Mouse (Mus musculus) heart, postnatal 0 days (tissue): Measurements from ENCODE around the gene Brf1. TPM values are rescaled to one million over a fixed set of nuclear protein-coding genes. Genes with fewer than 3 reads are reported as not detected.

Experiments used
- ATAC-seq: fragments of 200-750 bp; cut with Nextera tagmentation; 2 replicates; pipeline ENCODE4 v1.8.0; 2017; ENCODE audit warnings: low read depth, moderate number of reproducible peaks, moderate library complexity; ENCODE audit not compliant: insufficient read depth
- DNase-seq: peaks from one replicate; pipeline ENCODE4 v3.0.0-alpha.2; 2016; ENCODE audit warnings: low spot score
- H3K27ac ChIP-seq: fragments of 300-500 bp; sonication (generic); 2 replicates; pipeline ENCODE4 v1.5.1; 2014; ENCODE audit warnings: low read depth, mild to moderate bottlenecking
- H3K27me3 ChIP-seq: fragments of 300-500 bp; sonication (generic); 2 replicates; pipeline ENCODE4 v1.6.1; 2014; ENCODE audit warnings: low read length, mixed read lengths; ENCODE audit not compliant: control insufficient read depth, insufficient read depth
- H3K36me3 ChIP-seq: fragments of 300-500 bp; sonication (generic); replicated peaks from 2 replicates; pipeline ENCODE4 v1.6.1; 2014; ENCODE audit warnings: low read length, mixed read lengths; ENCODE audit not compliant: control insufficient read depth, insufficient read depth
- H3K4me1 ChIP-seq: fragments of 300-500 bp; sonication (generic); 2 replicates; pipeline ENCODE4 v1.6.1; 2014; ENCODE audit warnings: antibody characterized with exemption; ENCODE audit not compliant: control insufficient read depth, insufficient read depth
- H3K4me2 ChIP-seq: fragments of 300-500 bp; sonication (generic); 2 replicates; pipeline ENCODE4 v1.6.1; 2014; ENCODE audit warnings: low read depth, mild to moderate bottlenecking, low read length, moderate library complexity
- H3K4me3 ChIP-seq: fragments of 300-500 bp; sonication (generic); 2 replicates; pipeline ENCODE4 v1.5.1; 2014; ENCODE audit warnings: low read depth, low read length
- H3K9ac ChIP-seq: fragments of 300-500 bp; sonication (generic); replicated peaks from 2 replicates; pipeline ENCODE4 v1.6.1; 2014; ENCODE audit warnings: low read depth, low read length, mixed read lengths
- H3K9me3 ChIP-seq: fragments of 300-500 bp; sonication (generic); replicated peaks from 2 replicates; pipeline ENCODE4 v1.6.1; 2016; ENCODE audit warnings: low read length; ENCODE audit not compliant: control insufficient read depth
- CTCF ChIP-seq: IDR thresholded peaks from 2 replicates; pipeline ENCODE4 v1.5.1; 2016; ENCODE audit warnings: antibody characterized with exemption, control low read depth, low read depth
- EP300 ChIP-seq: IDR thresholded peaks from 2 replicates; pipeline ENCODE4 v1.6.1; 2016; ENCODE audit warnings: antibody characterized with exemption, low read depth
- WGBS: fragments of 180-500 bp; shearing (Covaris S2); extraction: QIAGEN DNeasy Blood & Tissue Kit; methylation state at CpG from one replicate; pipeline ENCODE4 v1.1.7; 2014; 5-methylcytosine and 5-hydroxymethylcytosine counted together
- polyA plus RNA-seq: library from polyadenylated mRNA; unstranded; fragments of >200 nt; fragmentation: Nextera tagmentation; extraction: Ambion mirVana; gene quantifications from 2 replicates; pipeline ENCODE4 v1.2.1, GENCODE M21; 2015
- total RNA-seq: library from RNA; depleted of rRNA; stranded (reverse); fragments of >200 nt; gene quantifications from 2 replicates; pipeline ENCODE4 v1.2.3, GENCODE M21; 2014; ENCODE audit warnings: low replicate concordance

The Brf1 gene
- total and polyA plus RNA-seq, 2 experiments from 2014 or later: 24.5 to 51.9 TPM

DNA sequence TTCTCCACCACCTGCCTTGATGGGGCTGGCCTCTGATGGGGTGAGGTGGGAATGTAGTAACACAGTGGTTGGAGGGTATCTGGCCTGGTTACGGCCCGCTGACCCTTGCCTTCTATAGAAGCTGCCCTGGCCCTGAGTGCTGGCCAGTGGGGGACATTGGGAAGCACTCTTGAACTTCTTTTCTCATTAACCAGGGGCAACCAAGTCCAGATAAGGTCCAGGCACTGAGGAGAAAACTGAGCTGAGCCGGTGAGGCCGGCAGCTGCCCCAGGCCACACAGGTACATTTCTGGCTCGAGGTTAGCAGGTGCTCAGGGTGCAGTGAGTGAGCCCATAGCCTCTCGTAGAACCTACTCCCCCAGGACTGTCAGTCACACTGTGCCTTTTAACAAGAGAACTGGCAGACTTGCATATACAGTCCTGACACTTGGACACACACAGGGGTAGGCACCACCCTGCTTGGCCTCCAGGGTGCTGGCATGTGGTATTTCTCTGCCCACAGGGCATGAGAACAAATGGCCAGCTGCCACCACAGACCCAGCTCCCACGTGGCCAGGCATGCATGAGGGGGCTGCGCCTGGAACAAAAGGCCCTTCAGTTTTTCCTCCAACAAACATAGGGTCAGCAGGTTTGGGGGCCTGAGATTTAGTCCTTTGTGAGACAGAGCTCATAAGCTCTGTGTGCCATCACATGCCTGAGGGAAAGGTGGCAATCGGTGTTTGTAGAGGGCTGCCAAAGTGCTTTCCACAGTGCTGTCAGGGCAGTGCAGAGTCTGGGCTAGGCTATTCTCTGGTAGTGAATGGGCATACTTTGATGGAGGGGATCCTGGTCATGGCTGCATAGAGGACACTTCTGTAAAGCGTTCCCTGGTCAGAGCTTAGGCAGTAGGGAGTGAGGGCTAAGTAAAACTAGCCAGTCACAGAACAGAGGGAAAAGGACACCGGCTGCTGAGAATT lies 32.1 kb upstream of the Brf1 start:
- Histone ChIP-seq H3K9ac (no peak overlapping the region), H3K36me3 (no peaks in the 10 kb centered on the region), H3K27me3 (no peaks in the 10 kb centered on the region), H3K9me3 (no peaks in the 10 kb centered on the region), H3K27ac (0 out of 2 replicates have a peak overlapping the region, but pooled peaks have one; percentile 32), H3K4me1 (peaks cover 29% of the 10 kb centered on the region), H3K4me3 (no peak overlapping the region), H3K4me2 (no peak overlapping the region)
- no peak for DNase-seq
- peak; percentile 52; the same call in 1 of the 2 replicates for ATAC-seq
- TF ChIP-seq CTCF: no peak
- no peak for TF ChIP-seq EP300
- WGBS: 58% methylated on average over 11 of the region's 11 CpGs

DNA sequence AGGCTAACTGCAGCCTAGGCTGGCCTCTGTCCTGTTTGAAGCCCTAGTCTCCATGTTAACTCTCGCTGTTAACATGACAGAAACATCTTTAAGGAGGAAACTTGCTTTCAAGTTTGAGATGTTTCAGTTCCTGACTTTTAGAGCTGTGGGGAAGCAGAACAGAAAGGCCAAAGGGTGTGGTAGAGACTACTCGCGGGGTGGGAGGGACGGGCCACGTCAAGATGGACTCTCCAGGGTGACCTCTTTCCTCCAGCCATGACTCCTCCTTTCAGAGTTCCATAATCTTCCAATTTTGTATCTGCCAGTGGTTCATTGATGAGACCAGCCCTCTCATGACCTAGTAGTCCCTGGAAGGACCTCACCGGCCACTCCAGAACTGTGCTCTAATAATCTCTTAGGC lies 30.9 kb upstream of the Brf1 start:
- no peak for DNase-seq
- H3K36me3 ChIP-seq: no peaks in the 10 kb centered on the region
- no peak for ATAC-seq
- TF ChIP-seq CTCF: no peak
- TF ChIP-seq EP300: no peak
- H3K4me1 ChIP-seq: peaks cover 35% of the 10 kb centered on the region
- H3K9me3 ChIP-seq: no peaks in the 10 kb centered on the region
- H3K27ac ChIP-seq: no peak overlapping the region
- no peak overlapping the region for H3K4me3 ChIP-seq
- WGBS: 81% methylated on average over 6 of the region's 6 CpGs
- H3K9ac ChIP-seq: no peak overlapping the region
- no peaks in the 10 kb centered on the region for H3K27me3 ChIP-seq
- H3K4me2 ChIP-seq: no peak overlapping the region

DNA sequence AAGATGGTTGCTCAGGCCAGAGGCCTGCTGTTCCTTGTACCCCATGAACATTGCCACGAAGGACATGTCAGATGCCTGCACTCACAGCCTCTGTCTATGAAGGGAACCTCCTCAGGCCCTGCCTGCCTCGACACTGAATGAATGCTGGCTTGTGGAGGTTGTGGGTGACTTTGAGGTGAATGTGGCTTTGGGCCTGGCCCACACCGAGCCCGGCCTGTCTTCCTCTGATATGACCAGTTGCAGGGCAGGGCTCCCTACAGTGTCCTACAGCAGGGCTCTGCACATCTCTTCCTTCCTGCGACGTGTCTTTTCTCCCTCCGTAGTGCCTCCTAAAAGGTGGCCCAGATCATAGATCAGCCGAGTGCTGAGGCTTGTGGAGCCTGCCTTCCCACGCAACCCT lies 30.5 kb upstream of the Brf1 start:
- no peaks in the 10 kb centered on the region for H3K36me3 ChIP-seq
- no peaks in the 10 kb centered on the region for H3K9me3 ChIP-seq
- 73% methylated on average over 9 of the region's 9 CpGs for WGBS
- no peak overlapping the region for H3K9ac ChIP-seq
- H3K27me3 ChIP-seq: no peaks in the 10 kb centered on the region
- H3K4me3 ChIP-seq: no peak overlapping the region
- H3K4me1 ChIP-seq: peaks cover 35% of the 10 kb centered on the region
- H3K27ac ChIP-seq: no peak overlapping the region
- TF ChIP-seq CTCF (no peak), EP300 (no peak)
- ATAC-seq (no peak), DNase-seq (no peak)
- H3K4me2 ChIP-seq: no peak overlapping the region

DNA sequence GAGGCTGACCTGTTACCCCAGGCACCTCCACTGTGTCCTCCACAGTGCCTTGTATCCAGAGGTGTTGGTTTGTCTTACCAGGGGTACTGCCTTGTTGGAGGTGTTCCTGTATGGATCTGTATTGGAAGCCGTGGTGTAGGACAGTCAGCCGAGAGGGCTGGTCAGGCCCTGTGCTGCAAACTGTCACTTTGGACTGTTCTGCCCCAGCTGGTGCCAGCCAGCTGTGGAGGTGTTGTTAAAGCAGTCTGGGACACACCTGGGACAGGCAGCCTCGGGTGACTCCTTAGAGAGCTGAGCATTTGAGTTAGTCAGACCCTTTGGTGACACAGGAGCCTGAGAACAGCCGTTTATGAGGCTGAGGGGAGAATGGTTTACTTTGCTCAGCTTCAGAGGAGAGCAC lies 29.5 kb upstream of the Brf1 start:
- Histone ChIP-seq H3K9ac (no peak overlapping the region), H3K27me3 (no peaks in the 10 kb centered on the region), H3K4me1 (peaks cover 31% of the 10 kb centered on the region), H3K9me3 (no peaks in the 10 kb centered on the region), H3K4me3 (no peak overlapping the region), H3K4me2 (no peak overlapping the region), H3K36me3 (no peaks in the 10 kb centered on the region), H3K27ac (no peak overlapping the region)
- DNase-seq (no peak), ATAC-seq (no peak)
- 74% methylated on average over 4 of the region's 4 CpGs for WGBS
- TF ChIP-seq CTCF: no peak
- TF ChIP-seq EP300: no peak

DNA sequence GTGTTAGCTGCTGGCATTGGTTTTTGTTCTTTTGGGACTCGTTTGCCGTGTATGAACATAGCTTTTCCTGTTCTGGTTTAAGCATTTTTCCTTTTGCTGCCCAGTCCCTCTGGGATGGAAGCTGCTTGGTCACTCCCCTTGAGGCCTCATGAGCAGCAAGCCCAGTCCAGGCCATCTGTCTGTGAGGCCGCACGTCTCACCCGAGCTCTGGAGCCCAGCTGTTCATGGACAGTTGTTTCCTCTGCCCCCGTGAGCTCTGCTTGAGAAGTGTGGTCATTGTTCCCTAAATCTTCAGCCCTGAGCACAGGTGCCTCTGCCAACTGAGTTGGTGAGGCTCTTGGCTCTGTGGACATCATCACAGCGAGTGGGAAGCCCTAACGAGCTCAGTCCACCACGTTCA lies 28.4 kb upstream of the Brf1 start:
- DNase-seq (no peak), ATAC-seq (no peak)
- no peak overlapping the region for H3K27ac ChIP-seq
- no peak overlapping the region for H3K4me3 ChIP-seq
- no peaks in the 10 kb centered on the region for H3K36me3 ChIP-seq
- peaks cover 25% of the 10 kb centered on the region for H3K4me1 ChIP-seq
- no peak for TF ChIP-seq CTCF
- TF ChIP-seq EP300: no peak
- WGBS: 70% methylated on average over 9 of the region's 9 CpGs
- H3K4me2 ChIP-seq: no peak overlapping the region
- no peaks in the 10 kb centered on the region for H3K27me3 ChIP-seq
- no peak overlapping the region for H3K9ac ChIP-seq
- H3K9me3 ChIP-seq: no peaks in the 10 kb centered on the region

DNA sequence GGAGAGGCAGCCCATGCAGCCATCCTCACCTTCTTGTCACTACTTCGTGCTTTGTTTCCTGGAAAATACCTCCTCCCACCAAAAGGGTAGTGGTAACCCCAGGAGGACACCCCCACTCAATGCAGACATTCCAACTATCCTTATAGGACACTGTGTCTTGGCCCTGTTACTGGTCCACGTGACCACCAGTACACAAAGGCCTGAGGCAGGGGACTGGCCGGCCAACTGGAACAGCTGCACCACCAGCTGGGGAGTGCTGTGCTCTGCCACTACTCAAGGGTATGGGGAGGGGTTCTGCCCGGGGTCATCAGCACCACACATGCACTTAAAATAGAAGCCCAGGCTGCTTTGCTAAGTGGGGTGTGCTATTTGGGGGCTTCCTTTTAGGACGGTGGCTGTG lies 27.6 kb upstream of the Brf1 start:
- no peaks in the 10 kb centered on the region for H3K27me3 ChIP-seq
- no peak overlapping the region for H3K4me3 ChIP-seq
- peaks cover 8% of the 10 kb centered on the region; the same call in 1 of the 2 replicates for H3K36me3 ChIP-seq
- ATAC-seq: no peak
- no peak overlapping the region for H3K4me2 ChIP-seq
- H3K9ac ChIP-seq: no peak overlapping the region
- WGBS: 33% methylated on average over 5 of the region's 5 CpGs
- H3K4me1 ChIP-seq: peaks cover 17% of the 10 kb centered on the region
- H3K9me3 ChIP-seq: no peaks in the 10 kb centered on the region
- H3K27ac ChIP-seq: no peak overlapping the region
- no peak for TF ChIP-seq EP300
- DNase-seq: no peak
